Mouse (Mus musculus) midbrain, embryonic 12.5 days (tissue): ENCODE data around the gene Rnf213. TPM values are rescaled to one million over a fixed set of nuclear protein-coding genes. Genes with fewer than 3 reads are reported as not detected.
A peak's percentile ranks its signal among the peaks of the same experiment; 100 is the strongest.

Source experiments
- ATAC-seq: fragments of 200-750 bp; cut with Nextera tagmentation; 2 replicates; pipeline ENCODE4 v1.8.0; 2017; ENCODE audit warnings: low read depth, moderate TSS enrichment, moderate library complexity; ENCODE audit not compliant: low FRiP score
- H3K27ac ChIP-seq: fragments of 300-500 bp; sonication (generic); replicated peaks from 2 replicates; pipeline ENCODE4 v1.5.1; 2016; ENCODE audit warnings: mild to moderate bottlenecking
- H3K27me3 ChIP-seq: fragments of 300-500 bp; sonication (generic); 2 replicates; pipeline ENCODE4 v1.6.1; 2016; ENCODE audit warnings: mild to moderate bottlenecking
- H3K36me3 ChIP-seq: fragments of 300-500 bp; sonication (generic); 2 replicates; pipeline ENCODE4 v1.6.1; 2016
- H3K4me1 ChIP-seq: fragments of 300-500 bp; sonication (generic); 2 replicates; pipeline ENCODE4 v1.6.1; 2016
- H3K4me2 ChIP-seq: fragments of 300-500 bp; sonication (generic); replicated peaks from 2 replicates; pipeline ENCODE4 v1.6.1; 2016; ENCODE audit warnings: mild to moderate bottlenecking, moderate library complexity
- H3K4me3 ChIP-seq: fragments of 300-500 bp; sonication (generic); 2 replicates; pipeline ENCODE4 v1.5.1; 2016; ENCODE audit warnings: mild to moderate bottlenecking
- H3K9ac ChIP-seq: fragments of 300-500 bp; sonication (generic); replicated peaks from 2 replicates; pipeline ENCODE4 v1.6.1; 2016; ENCODE audit warnings: mild to moderate bottlenecking, moderate library complexity
- H3K9me3 ChIP-seq: fragments of 300-500 bp; sonication (generic); 2 replicates; pipeline ENCODE4 v1.6.1; 2016; ENCODE audit warnings: mild to moderate bottlenecking
- WGBS: fragments of 180-500 bp; shearing (Covaris S2); methylation state at CpG from one replicate; pipeline ENCODE4 v1.1.7; 2016; 5-methylcytosine and 5-hydroxymethylcytosine counted together
- polyA plus RNA-seq: library from polyadenylated mRNA; unstranded; fragments of >200 nt; fragmentation: Nextera tagmentation; extraction: Ambion mirVana; gene quantifications from 2 replicates; pipeline ENCODE4 v1.2.1, GENCODE M21; 2016

The Rnf213 gene
- polyA plus RNA-seq, 1 experiment from 2014 or later: 1.2 TPM

- no peak overlapping the region for H3K4me2 ChIP-seq
- WGBS: 51% methylated on average over 5 of the region's 5 CpGs
- no peaks in the 10 kb centered on the region for H3K9me3 ChIP-seq
- H3K27ac ChIP-seq: peak overlapping the region; percentile 76
- peaks cover 51% of the 10 kb centered on the region for H3K4me1 ChIP-seq
- peaks cover 41% of the 10 kb centered on the region for H3K36me3 ChIP-seq
- 0 out of 2 replicates have a peak, but pooled peaks cover 14% of the 10 kb centered on the region for H3K27me3 ChIP-seq
- ATAC-seq: peak; percentile 44
- H3K4me3 ChIP-seq: no peak overlapping the region
- H3K9ac ChIP-seq: 0 out of 2 replicates have a peak overlapping the region, but pooled peaks have one; percentile 2
Measured at GRCm38 (mm10) chr11:119509165-119509776, 116.4 kb downstream of the Rnf213 start.

- Histone ChIP-seq H3K36me3 (peaks cover 6% of the 10 kb centered on the region), H3K9ac (no peak overlapping the region), H3K9me3 (no peaks in the 10 kb centered on the region), H3K4me2 (no peak overlapping the region), H3K27me3 (peaks cover 16% of the 10 kb centered on the region; the same call in 1 of the 2 replicates), H3K27ac (no peak overlapping the region), H3K4me3 (no peak overlapping the region), H3K4me1 (peaks cover 84% of the 10 kb centered on the region)
- 67% methylated on average over 9 of the region's 9 CpGs for WGBS
- no peak for ATAC-seq
Measured at GRCm38 (mm10) chr11:119513038-119513659, 120.2 kb downstream of the Rnf213 start.

- peaks cover 16% of the 10 kb centered on the region; the same call in 1 of the 2 replicates for H3K27me3 ChIP-seq
- H3K4me3 ChIP-seq: 0 out of 2 replicates have a peak overlapping the region, but pooled peaks have one; percentile 22
- no peaks in the 10 kb centered on the region for H3K36me3 ChIP-seq
- 49% methylated on average over 16 of the region's 16 CpGs for WGBS
- peak overlapping the region; percentile 89 for H3K27ac ChIP-seq
- 0 out of 2 replicates have a peak, but pooled peaks have one; percentile 3 for ATAC-seq
- peaks cover 74% of the 10 kb centered on the region for H3K4me1 ChIP-seq
- peak overlapping the region; percentile 47 for H3K4me2 ChIP-seq
- no peaks in the 10 kb centered on the region for H3K9me3 ChIP-seq
- H3K9ac ChIP-seq: no peak overlapping the region
Measured at GRCm38 (mm10) chr11:119514108-119514860, 121.4 kb downstream of the Rnf213 start.

GRCm38 (mm10) chr11:119514967-119515636 is 122.2 kb downstream of the Rnf213 start:
- Histone ChIP-seq H3K4me2 (peak overlapping the region; percentile 47), H3K9me3 (no peaks in the 10 kb centered on the region), H3K4me3 (peak overlapping the region; percentile 22), H3K36me3 (no peaks in the 10 kb centered on the region), H3K27ac (peak overlapping the region; percentile 89), H3K9ac (peak overlapping the region; percentile 44; the same call in 1 of the 2 replicates), H3K4me1 (peaks cover 66% of the 10 kb centered on the region), H3K27me3 (peaks cover 17% of the 10 kb centered on the region; the same call in 1 of the 2 replicates)
- WGBS: 2% methylated on average over 21 of the region's 21 CpGs
- ATAC-seq: peak; percentile 87

- Histone ChIP-seq H3K27me3 (peaks cover 18% of the 10 kb centered on the region; the same call in 1 of the 2 replicates), H3K27ac (peak overlapping the region; percentile 89), H3K4me3 (no peak overlapping the region), H3K36me3 (no peaks in the 10 kb centered on the region), H3K9ac (no peak overlapping the region), H3K9me3 (no peaks in the 10 kb centered on the region), H3K4me1 (peaks cover 58% of the 10 kb centered on the region), H3K4me2 (peak overlapping the region; percentile 47; the same call in 1 of the 2 replicates)
- WGBS: 66% methylated on average over 16 of the region's 16 CpGs
- no peak for ATAC-seq
Measured at GRCm38 (mm10) chr11:119515823-119516676, 123.2 kb downstream of the Rnf213 start.

- H3K27ac ChIP-seq: peak overlapping the region; percentile 39; the same call in 1 of the 2 replicates
- no peak for ATAC-seq
- no peaks in the 10 kb centered on the region for H3K36me3 ChIP-seq
- H3K4me2 ChIP-seq: no peak overlapping the region
- WGBS: 68% methylated on average over 12 of the region's 12 CpGs
- peaks cover 53% of the 10 kb centered on the region for H3K4me1 ChIP-seq
- H3K9me3 ChIP-seq: no peaks in the 10 kb centered on the region
- no peak overlapping the region for H3K4me3 ChIP-seq
- H3K9ac ChIP-seq: no peak overlapping the region
- peaks cover 18% of the 10 kb centered on the region; the same call in 1 of the 2 replicates for H3K27me3 ChIP-seq
Measured at GRCm38 (mm10) chr11:119516677-119517361, 123.9 kb downstream of the Rnf213 start.

GRCm38 (mm10) chr11:119519387-119519786 is 126.5 kb downstream of the Rnf213 start:
- H3K27ac ChIP-seq: no peak overlapping the region
- 97% methylated on average over 1 of the region's 1 CpGs for WGBS

GRCm38 (mm10) chr11:119520005-119520712 is 127.3 kb downstream of the Rnf213 start:
- peaks cover 27% of the 10 kb centered on the region for H3K4me1 ChIP-seq
- H3K4me3 ChIP-seq: no peak overlapping the region
- H3K4me2 ChIP-seq: no peak overlapping the region
- H3K9ac ChIP-seq: no peak overlapping the region
- H3K27me3 ChIP-seq: peaks cover 3% of the 10 kb centered on the region; the same call in 1 of the 2 replicates
- H3K27ac ChIP-seq: no peak overlapping the region
- no peaks in the 10 kb centered on the region for H3K36me3 ChIP-seq
- ATAC-seq: no peak
- 81% methylated on average over 5 of the region's 5 CpGs for WGBS
- H3K9me3 ChIP-seq: no peaks in the 10 kb centered on the region

More at GRCm38 (mm10) chr11:119519387-119519786, 126.5 kb downstream of the Rnf213 start:
- Histone ChIP-seq H3K4me2 (no peak overlapping the region), H3K27me3 (peaks cover 3% of the 10 kb centered on the region; the same call in 1 of the 2 replicates), H3K4me3 (no peak overlapping the region), H3K9ac (no peak overlapping the region), H3K36me3 (no peaks in the 10 kb centered on the region), H3K9me3 (no peaks in the 10 kb centered on the region), H3K4me1 (peaks cover 32% of the 10 kb centered on the region)
- ATAC-seq: no peak

GRCm38 (mm10) chr11:119520713-119521063 is 127.8 kb downstream of the Rnf213 start:
- ATAC-seq: no peak
- H3K4me2 ChIP-seq: no peak overlapping the region
- H3K4me1 ChIP-seq: peaks cover 21% of the 10 kb centered on the region
- H3K27me3 ChIP-seq: peaks cover 3% of the 10 kb centered on the region; the same call in 1 of the 2 replicates
- no peak overlapping the region for H3K4me3 ChIP-seq
- no peaks in the 10 kb centered on the region for H3K9me3 ChIP-seq
- H3K36me3 ChIP-seq: no peaks in the 10 kb centered on the region
- H3K27ac ChIP-seq: no peak overlapping the region
- H3K9ac ChIP-seq: no peak overlapping the region
